Comparison of ENCODE assay signal across 14 mouse cellular contexts in the genomic region with DNA sequence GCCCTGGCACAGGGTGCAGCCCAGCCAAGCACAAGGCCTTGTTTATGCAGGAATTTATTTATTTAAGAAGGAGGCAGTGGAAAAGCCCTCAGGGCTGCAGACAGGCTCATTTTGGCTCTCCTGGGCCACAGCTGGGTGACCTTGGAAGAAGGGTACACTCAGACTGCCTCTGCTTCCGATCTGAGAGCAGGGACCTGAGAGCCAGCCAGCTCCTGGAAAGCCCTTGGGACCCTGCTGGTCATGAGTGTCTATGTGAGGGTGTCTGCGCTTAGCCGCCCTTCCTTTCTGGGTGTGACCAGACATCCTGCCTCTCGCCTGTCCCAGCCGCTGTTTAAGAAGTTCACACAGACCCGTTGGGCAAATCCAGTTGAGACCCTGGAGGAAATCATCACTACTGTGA. TPM values are rescaled to one million over a fixed set of nuclear protein-coding genes. Genes with fewer than 3 reads are reported as not detected.
DNase-seq lines count a peak whose midpoint lies in the region; ATAC-seq and TF ChIP-seq lines count a peak whose summit lies in the region.
"Had no signal": no experiment of that assay in that cellular context is flagged by ENCODE, and none has a peak within 500 bp of the region (broad histone marks: within the 10 kb centered on the region; RNA-seq: fewer than 3 reads in every experiment).

No protein-coding gene starts in this region.

- no peaks in the 10 kb centered on the region for H3K9me3 ChIP-seq in lung, embryonic 15.5 days
- H3K9me3 ChIP-seq in heart, embryonic 10.5 days: no peaks in the 10 kb centered on the region
- no peaks in the 10 kb centered on the region for H3K9me3 ChIP-seq in kidney, embryonic 16.5 days (ENCODE audit: low read length)
- no peaks in the 10 kb centered on the region for H3K9me3 ChIP-seq in hindbrain, embryonic 12.5 days (replicated peaks)
- H3K9me3 ChIP-seq: G1E had no signal

- no peak overlapping the region for H3K9ac ChIP-seq in lung, embryonic 15.5 days
- H3K9ac ChIP-seq in kidney, embryonic 16.5 days (replicated peaks; ENCODE audit: low read length): peak overlapping the region; percentile 3; the same call in 1 of the 2 replicates
- no peak overlapping the region for H3K9ac ChIP-seq in hindbrain, embryonic 12.5 days

- peaks cover 42% of the 10 kb centered on the region for H3K4me1 ChIP-seq in lung, embryonic 15.5 days
- H3K4me1 ChIP-seq in lung, adult 2 months (ENCODE audit: control insufficient read depth, insufficient read depth, low read length): peaks cover 8% of the 10 kb centered on the region; the same call in 1 of the 2 replicates
- H3K4me1 ChIP-seq in heart, embryonic 10.5 days: peaks cover 71% of the 10 kb centered on the region
- H3K4me1 ChIP-seq in kidney, embryonic 16.5 days (ENCODE audit: insufficient read depth, low read length): peaks cover 81% of the 10 kb centered on the region
- H3K4me1 ChIP-seq in hindbrain, embryonic 12.5 days: peaks cover 30% of the 10 kb centered on the region

- H3K36me3 ChIP-seq in lung, embryonic 15.5 days: no peaks in the 10 kb centered on the region
- peaks cover 11% of the 10 kb centered on the region for H3K36me3 ChIP-seq in heart, embryonic 10.5 days
- H3K36me3 ChIP-seq in kidney, embryonic 16.5 days (ENCODE audit: insufficient read depth, low read length): peaks cover 8% of the 10 kb centered on the region
- no peaks in the 10 kb centered on the region for H3K36me3 ChIP-seq in hindbrain, embryonic 12.5 days

- H3K4me3 ChIP-seq in lung, embryonic 15.5 days: no peak overlapping the region
- no peak overlapping the region for H3K4me3 ChIP-seq in lung, adult 2 months (replicated peaks; ENCODE audit: extremely low read depth, low read depth, low read length)
- no peak overlapping the region for H3K4me3 ChIP-seq in heart, embryonic 10.5 days
- no peak overlapping the region for H3K4me3 ChIP-seq in kidney, embryonic 16.5 days (ENCODE audit: low read length)
- no peak overlapping the region for H3K4me3 ChIP-seq in hindbrain, embryonic 12.5 days

- ATAC-seq in lung, embryonic 15.5 days (ENCODE audit: borderline replicate concordance, extremely low read depth, low FRiP score, low TSS enrichment): no peak
- ATAC-seq in kidney, embryonic 16.5 days (ENCODE audit: low FRiP score, low TSS enrichment): no peak
- no peak for ATAC-seq in erythroid progenitor cell, adult 5-6 weeks (replicated peaks; ENCODE audit: low FRiP score, poor library complexity, severe bottlenecking)
- ATAC-seq in hindbrain, embryonic 12.5 days (ENCODE audit: low FRiP score): no peak

- peaks cover 39% of the 10 kb centered on the region for H3K27me3 ChIP-seq in lung, embryonic 15.5 days
- H3K27me3 ChIP-seq in heart, embryonic 10.5 days (ENCODE audit: insufficient read depth, poor library complexity, severe bottlenecking): peaks cover 93% of the 10 kb centered on the region
- H3K27me3 ChIP-seq in kidney, embryonic 16.5 days (ENCODE audit: insufficient read depth, low read length): peaks cover 32% of the 10 kb centered on the region
- H3K27me3 ChIP-seq in hindbrain, embryonic 12.5 days: peaks cover 78% of the 10 kb centered on the region

- 33% methylated on average over 6 of the region's 6 CpGs for WGBS in lung, embryonic 15.5 days
- 23% methylated on average over 6 of the region's 6 CpGs for WGBS in lung, adult 2 months
- WGBS in heart, embryonic 10.5 days: 49% methylated on average over 6 of the region's 6 CpGs
- 39% methylated on average over 6 of the region's 6 CpGs for WGBS in kidney, embryonic 16.5 days
- 45% methylated on average over 6 of the region's 6 CpGs for WGBS in hindbrain, embryonic 12.5 days

- H3K27ac ChIP-seq in lung, embryonic 15.5 days: peak overlapping the region; percentile 41; the same call in 1 of the 2 replicates
- H3K27ac ChIP-seq in heart, embryonic 10.5 days: peak overlapping the region; percentile 44; the same call in 1 of the 2 replicates
- H3K27ac ChIP-seq in kidney, embryonic 16.5 days (ENCODE audit: low read length): peak overlapping the region; percentile 76
- H3K27ac ChIP-seq in hindbrain, embryonic 12.5 days: no peak overlapping the region

- TF ChIP-seq CTCF in lung, adult 2 months (IDR thresholded peaks at IDR 0.05; ENCODE audit: insufficient read depth, low read length): no peak

- H3K4me2 ChIP-seq in lung, embryonic 15.5 days: no peak overlapping the region
- 0 out of 2 replicates have a peak overlapping the region, but pooled peaks have one; percentile 7 for H3K4me2 ChIP-seq in kidney, embryonic 16.5 days (replicated peaks; ENCODE audit: low read depth, low read length)
- H3K4me2 ChIP-seq in hindbrain, embryonic 12.5 days (replicated peaks): no peak overlapping the region

- no peak for TF ChIP-seq POLR2A in lung, adult 2 months (IDR thresholded peaks at IDR 0.05; ENCODE audit: borderline replicate concordance, extremely low read depth, low read depth, low read length)

- DNase-seq in lung, adult 2 months: no peak
- DNase-seq in heart, embryonic 10.5 days (ENCODE audit: low spot score): no peak
- no peak for DNase-seq in thymus, postnatal 4 days
- DNase-seq in frontal cortex, adult 2 months (ENCODE audit: extremely low spot score in 1 of 2, low spot score in 1 of 2): no peak
- DNase-seq: layer of hippocampus, adult 9-11 months; right cerebral cortex, postnatal 25 days had no signal

RNA-seq across cellular contexts. Expression of gene Tnfaip2, which starts 8.1 kb away (rescaled TPM):
- polyA plus RNA-seq in lung, embryonic 15.5 days (2015; fragmentation: Nextera tagmentation; extraction: Ambion mirVana): 4.3 and 4.5 TPM in 2 replicates
- polyA plus RNA-seq in lung, adult 2 months (2012; rRNA removed): 31.7 and 43.6 TPM in 2 replicates
- polyA plus RNA-seq in heart, embryonic 10.5 days (2016; fragmentation: Nextera tagmentation; extraction: Ambion mirVana): 12.1 and 12.8 TPM in 2 replicates
- polyA plus RNA-seq in kidney, embryonic 16.5 days (2015; fragmentation: Nextera tagmentation; extraction: Ambion mirVana): 21.7 and 24.3 TPM in 2 replicates
- 75.7 and 109 TPM in 2 replicates for total RNA-seq in erythroid progenitor cell, adult 5-6 weeks (2015; ENCODE audit: low replicate concordance)
- total RNA-seq in erythroid progenitor cell, adult 5-6 weeks (2017; ENCODE audit: low replicate concordance): 238 and 415 TPM in 2 replicates
- 3.7 and 4.1 TPM in 2 replicates for polyA plus RNA-seq in hindbrain, embryonic 12.5 days (2016; fragmentation: Nextera tagmentation; extraction: Ambion mirVana)
- polyA plus RNA-seq in frontal cortex, adult 2 months (2012; rRNA removed): 1.0 and 1.5 TPM in 2 replicates

RNA-seq across cellular contexts. Expression of gene Exoc3l4, which starts 33.5 kb away (rescaled TPM):
- polyA plus RNA-seq in lung, embryonic 15.5 days (2015; fragmentation: Nextera tagmentation; extraction: Ambion mirVana): 11.7 and 13.5 TPM in 2 replicates
- 34.9 and 46.7 TPM in 2 replicates for polyA plus RNA-seq in lung, adult 2 months (2012; rRNA removed)
- polyA plus RNA-seq in heart, embryonic 10.5 days (2016; fragmentation: Nextera tagmentation; extraction: Ambion mirVana): 14.5 and 14.6 TPM in 2 replicates
- polyA plus RNA-seq in kidney, embryonic 16.5 days (2015; fragmentation: Nextera tagmentation; extraction: Ambion mirVana): 19.4 and 19.9 TPM in 2 replicates
- total RNA-seq in erythroid progenitor cell, adult 5-6 weeks (2015; ENCODE audit: low replicate concordance): 2.2 TPM in 1 of 2 replicates, not detected in the other
- not detected in 2 replicates for total RNA-seq in erythroid progenitor cell, adult 5-6 weeks (2017; ENCODE audit: low replicate concordance)
- 4.9 and 5.1 TPM in 2 replicates for polyA plus RNA-seq in hindbrain, embryonic 12.5 days (2016; fragmentation: Nextera tagmentation; extraction: Ambion mirVana)
- 3.8 and 4.8 TPM in 2 replicates for polyA plus RNA-seq in frontal cortex, adult 2 months (2012; rRNA removed)
- polyA plus RNA-seq: G1E had no signal

RNA-seq across cellular contexts. Expression of gene Gm266, which starts 35.3 kb away (rescaled TPM):
- polyA plus RNA-seq in lung, embryonic 15.5 days (2015; fragmentation: Nextera tagmentation; extraction: Ambion mirVana): 7.0 and 7.1 TPM in 2 replicates
- 0.12 and 0.31 TPM in 2 replicates for polyA plus RNA-seq in lung, adult 2 months (2012; rRNA removed)
- polyA plus RNA-seq in heart, embryonic 10.5 days (2016; fragmentation: Nextera tagmentation; extraction: Ambion mirVana): 4.6 and 15.2 TPM in 2 replicates
- 78.6 and 84.8 TPM in 2 replicates for polyA plus RNA-seq in kidney, embryonic 16.5 days (2015; fragmentation: Nextera tagmentation; extraction: Ambion mirVana)
- 1.8 TPM in 1 of 2 replicates, not detected in the other for total RNA-seq in erythroid progenitor cell, adult 5-6 weeks (2015; ENCODE audit: low replicate concordance)
- not detected in 2 replicates for total RNA-seq in erythroid progenitor cell, adult 5-6 weeks (2017; ENCODE audit: low replicate concordance)
- 9.4 and 14.3 TPM in 2 replicates for polyA plus RNA-seq in hindbrain, embryonic 12.5 days (2016; fragmentation: Nextera tagmentation; extraction: Ambion mirVana)
- 6.4 and 7.4 TPM in 2 replicates for polyA plus RNA-seq in frontal cortex, adult 2 months (2012; rRNA removed)
- polyA plus RNA-seq: G1E had no signal

RNA-seq across cellular contexts. Expression of gene Lbhd2, which starts 43.8 kb away (rescaled TPM):
- polyA plus RNA-seq in lung, embryonic 15.5 days (2015; fragmentation: Nextera tagmentation; extraction: Ambion mirVana): 0.50 and 0.93 TPM in 2 replicates
- not detected in 2 replicates for polyA plus RNA-seq in lung, adult 2 months (2012; rRNA removed)
- polyA plus RNA-seq in heart, embryonic 10.5 days (2016; fragmentation: Nextera tagmentation; extraction: Ambion mirVana): 0.21 and 0.30 TPM in 2 replicates
- polyA plus RNA-seq in kidney, embryonic 16.5 days (2015; fragmentation: Nextera tagmentation; extraction: Ambion mirVana): 4.6 and 5.5 TPM in 2 replicates
- not detected in 2 replicates for total RNA-seq in erythroid progenitor cell, adult 5-6 weeks (2015; ENCODE audit: low replicate concordance)
- not detected in 2 replicates for total RNA-seq in erythroid progenitor cell, adult 5-6 weeks (2017; ENCODE audit: low replicate concordance)
- 0.45 and 0.74 TPM in 2 replicates for polyA plus RNA-seq in hindbrain, embryonic 12.5 days (2016; fragmentation: Nextera tagmentation; extraction: Ambion mirVana)
- polyA plus RNA-seq in frontal cortex, adult 2 months (2012; rRNA removed): 23.2 and 24.5 TPM in 2 replicates
- total RNA-seq: G1E had no signal
- polyA plus RNA-seq: embryonic facial prominence, embryonic 11.5 days; G1E; gonadal fat pad, adult 2 months; neural tube, embryonic 11.5 days had no signal
